Mouse (Mus musculus): ENCODE data around the gene Ccdc114.

Ccdc114 gene

DNA sequence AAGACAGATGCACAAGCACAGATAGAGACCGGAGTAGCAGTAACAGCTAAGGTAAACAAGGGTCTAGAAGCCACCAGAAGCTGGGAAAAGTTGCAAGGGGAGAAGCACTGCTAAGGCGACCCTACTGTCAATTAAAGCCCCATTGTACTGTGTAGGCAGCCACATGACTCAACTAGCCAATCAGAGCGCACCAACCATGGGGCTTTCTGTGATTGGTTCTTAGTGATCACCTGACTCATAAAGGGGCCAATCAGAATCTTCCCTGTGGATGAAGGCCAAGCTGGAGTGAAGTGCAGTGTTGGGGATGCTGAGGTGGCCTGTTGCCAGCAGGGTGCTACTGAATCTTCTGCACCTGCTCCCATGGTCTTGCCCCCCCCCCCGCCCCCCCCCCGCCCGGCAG, 63.0 kb downstream of the Ccdc114 start:
- DNase-seq (ENCODE audit: low read depth), result peak; percentile 26

DNA sequence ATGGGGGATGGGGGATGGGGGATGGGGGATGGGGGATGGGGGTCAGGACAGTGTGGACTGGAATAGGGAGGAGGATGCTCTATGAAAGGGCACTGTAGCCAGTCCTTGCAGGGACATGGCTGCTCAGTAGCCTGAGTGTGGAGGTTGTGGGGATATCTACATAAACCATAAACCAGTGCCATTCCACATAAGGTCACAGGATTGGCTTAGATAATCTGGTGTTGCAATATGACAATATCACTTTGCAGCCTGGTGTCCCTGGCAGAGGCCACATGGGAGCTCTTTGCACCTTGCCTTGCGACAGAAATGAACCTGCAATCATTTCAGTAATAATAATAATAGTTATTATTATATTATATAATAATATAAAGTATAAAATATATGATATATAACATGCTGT, 64.5 kb downstream of the Ccdc114 start:
- DNase-seq (ENCODE audit: low read depth), result no peak

DNA sequence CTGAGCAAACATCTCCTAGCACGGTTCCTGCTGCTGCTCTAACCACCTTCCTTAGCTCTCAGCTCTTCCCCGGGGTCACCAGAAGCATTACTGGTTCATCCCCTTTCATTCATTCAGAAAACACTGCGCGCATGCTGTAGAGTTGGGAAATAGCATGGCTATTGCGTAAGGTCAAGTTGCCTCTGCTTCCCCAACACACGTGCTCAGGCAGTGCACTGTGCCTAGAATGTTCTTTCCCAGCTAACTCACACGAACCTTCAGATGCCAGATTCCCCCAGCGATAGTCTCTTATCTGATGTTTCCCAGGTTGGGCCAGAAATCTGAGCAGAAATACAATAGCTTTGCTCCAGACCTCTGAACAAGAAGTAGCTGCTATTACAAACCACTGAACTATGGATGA, 68.6 kb downstream of the Ccdc114 start:
- DNase-seq (ENCODE audit: low read depth), result peak; percentile 35

Data from 416B (cell line).